Mouse (Mus musculus) small intestine, adult 2 months (tissue): ENCODE measurements at regions not wholly inside any gene's neighbourhood (a gene's known extent, or its start where the extent isn't known, plus 50 kb on each side); places are given as distances from the start of the nearest gene placed in this dataset.
"Not testable (repeated sequence)": the region's sequence is repeated elsewhere in the genome, so short reads cannot be mapped to it uniquely, and the experiment has no call there.

Experiments
- H3K27ac ChIP-seq: fragments of 200-500 bp; 2 replicates; pipeline ENCODE4 v1.5.1; 2012; ENCODE audit warnings: low read depth, low read length, control low read depth, inconsistent platforms; ENCODE audit not compliant: insufficient read depth
- H3K27me3 ChIP-seq: fragments of 200-500 bp; 2 replicates; pipeline ENCODE4 v1.6.1; 2012; ENCODE audit warnings: mild to moderate bottlenecking, moderate library complexity, low read length, inconsistent platforms; ENCODE audit not compliant: control insufficient read depth, insufficient read depth
- H3K36me3 ChIP-seq: fragments of 200-500 bp; 2 replicates; pipeline ENCODE4 v1.6.1; 2012; ENCODE audit warnings: mild to moderate bottlenecking, low read length, control low read depth, inconsistent platforms; ENCODE audit not compliant: control insufficient read depth, insufficient read depth
- H3K4me1 ChIP-seq: fragments of 200-500 bp; 2 replicates; pipeline ENCODE4 v1.6.1; 2012; ENCODE audit warnings: low read length, inconsistent platforms, mixed read lengths; ENCODE audit not compliant: control insufficient read depth, insufficient read depth, insufficient read length
- H3K4me3 ChIP-seq: fragments of 200-500 bp; 2 replicates; pipeline ENCODE4 v1.5.1; 2012; ENCODE audit warnings: low read depth, mild to moderate bottlenecking, control low read depth, inconsistent platforms, low read length, moderate library complexity
- CTCF ChIP-seq: fragments of 200-500 bp; IDR thresholded peaks from 2 replicates; pipeline ENCODE4 v1.5.1; 2012; ENCODE audit warnings: low read depth, mild to moderate bottlenecking, control low read depth, inconsistent platforms, low read length, moderate library complexity, mixed read lengths; ENCODE audit not compliant: insufficient replicate concordance, insufficient read length; ENCODE audit errors: extremely low read depth
- POLR2A ChIP-seq: fragments of 200-500 bp; IDR thresholded peaks from 2 replicates; pipeline ENCODE4 v1.6.1; 2012; ENCODE audit warnings: low read depth, mild to moderate bottlenecking, control low read depth, inconsistent platforms, low read length, moderate library complexity
- WGBS: fragments of 180-500 bp; shearing (Covaris S2); methylation state at CpG from one replicate; pipeline ENCODE4 v1.1.7; 2018; 5-methylcytosine and 5-hydroxymethylcytosine counted together

GRCm38 (mm10) chr5:118483532-118483931 is 76.9 kb upstream of the Med13l start:
- Histone ChIP-seq H3K4me1 (peaks cover 11% of the 10 kb centered on the region), H3K27ac (no peak overlapping the region), H3K36me3 (no peaks in the 10 kb centered on the region), H3K27me3 (peaks cover 3% of the 10 kb centered on the region; the same call in 1 of the 2 replicates), H3K4me3 (no peak overlapping the region)
- WGBS, result 21% methylated on average over 8 of the region's 8 CpGs
- no peak for TF ChIP-seq POLR2A
- TF ChIP-seq CTCF, result no peak

- peaks cover 17% of the 10 kb centered on the region for H3K4me1 ChIP-seq
- H3K27ac ChIP-seq, result no peak overlapping the region
- TF ChIP-seq CTCF (no peak), POLR2A (no peak)
- no peaks in the 10 kb centered on the region for H3K36me3 ChIP-seq
- peaks cover 3% of the 10 kb centered on the region; the same call in 1 of the 2 replicates for H3K27me3 ChIP-seq
- no peak overlapping the region for H3K4me3 ChIP-seq
- WGBS, result 87% methylated on average over 8 of the region's 8 CpGs
Observed at GRCm38 (mm10) chr5:118485191-118485590, 75.3 kb upstream of the Med13l start.

DNA sequence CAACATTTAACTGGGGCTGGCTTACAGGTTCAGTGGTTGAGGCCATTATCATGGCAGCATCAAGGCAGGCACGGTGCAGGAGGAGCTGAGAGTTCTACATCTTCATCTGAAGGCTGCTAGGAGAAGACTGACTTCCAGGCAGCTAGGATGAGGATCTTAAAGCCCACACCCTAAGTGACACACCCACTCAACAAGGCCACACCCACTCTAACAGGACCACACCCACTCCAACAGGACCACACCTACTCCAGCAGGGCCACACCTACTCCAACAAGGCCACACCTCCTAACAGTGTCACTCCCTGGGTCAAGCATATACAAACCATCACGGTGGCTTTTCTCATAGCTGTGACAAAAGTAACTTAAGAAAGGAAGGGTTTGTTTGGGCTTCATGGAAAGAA is 68.0 kb upstream of the Med13l start:
- H3K4me1 ChIP-seq, H3K27me3 ChIP-seq, H3K36me3 ChIP-seq, H3K4me3 ChIP-seq, H3K27ac ChIP-seq: not testable (repeated sequence)
- 96% methylated on average over 2 of the region's 2 CpGs for WGBS

GRCm38 (mm10) chr5:118494649-118495477 is 65.6 kb upstream of the Med13l start:
- no peaks in the 10 kb centered on the region; the same call in 1 of the 2 replicates for H3K27me3 ChIP-seq
- 83% methylated on average over 7 of the region's 7 CpGs for WGBS
- TF ChIP-seq CTCF (no peak), POLR2A (no peak)

DNA sequence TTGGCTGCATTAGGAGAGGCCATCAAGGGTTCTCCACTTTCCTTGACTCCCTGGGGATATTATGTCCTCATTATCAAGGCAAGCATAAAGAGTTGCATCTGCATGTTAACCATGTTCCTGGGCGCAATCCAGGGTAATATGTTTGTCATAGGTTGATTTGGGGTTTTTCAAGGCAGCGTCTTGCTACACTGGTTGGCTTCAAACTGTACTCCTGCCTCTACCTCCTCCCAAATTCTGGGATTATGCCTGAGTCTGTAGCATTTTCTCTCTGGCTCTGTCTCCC is 65.1 kb upstream of the Med13l start:
- 91% methylated on average over 2 of the region's 2 CpGs for WGBS
- no peak overlapping the region for H3K27ac ChIP-seq
- TF ChIP-seq POLR2A, result no peak
- TF ChIP-seq CTCF, result no peak
- no peak overlapping the region for H3K4me3 ChIP-seq
- H3K36me3 ChIP-seq, result no peaks in the 10 kb centered on the region
- no peaks in the 10 kb centered on the region for H3K4me1 ChIP-seq
- H3K27me3 ChIP-seq, result no peaks in the 10 kb centered on the region; the same call in 1 of the 2 replicates

More at GRCm38 (mm10) chr5:118494649-118495477, 65.6 kb upstream of the Med13l start:
- Histone ChIP-seq H3K36me3 (no peaks in the 10 kb centered on the region), H3K27ac (no peak overlapping the region), H3K4me3 (no peak overlapping the region), H3K4me1 (no peaks in the 10 kb centered on the region)

DNA sequence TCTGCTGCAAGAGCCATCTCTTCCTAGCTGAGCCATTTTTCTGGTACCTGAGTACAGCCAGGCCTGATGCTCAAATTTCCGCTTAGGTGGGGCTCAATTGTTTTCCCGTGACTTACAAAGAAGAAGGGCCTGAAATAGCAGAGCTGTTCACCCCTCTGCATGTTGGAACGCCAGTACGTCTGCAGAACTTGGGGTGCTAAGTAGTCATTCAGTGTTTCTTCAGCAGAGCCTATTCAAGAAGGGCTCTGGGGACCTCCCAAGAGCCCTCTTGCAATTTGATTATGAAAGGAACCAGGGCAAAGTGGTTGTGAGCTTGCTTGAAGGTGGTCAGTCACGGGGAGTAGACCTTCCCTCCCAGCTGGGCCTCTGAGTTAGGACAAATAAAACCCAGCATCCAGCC is 58.9 kb upstream of the Med13l start:
- Histone ChIP-seq H3K4me3 (no peak overlapping the region), H3K4me1 (peaks cover 6% of the 10 kb centered on the region; the same call in 1 of the 2 replicates), H3K27me3 (no peaks in the 10 kb centered on the region), H3K27ac (no peak overlapping the region), H3K36me3 (no peaks in the 10 kb centered on the region)
- TF ChIP-seq CTCF (no peak), POLR2A (no peak)
- 96% methylated on average over 5 of the region's 5 CpGs for WGBS

DNA sequence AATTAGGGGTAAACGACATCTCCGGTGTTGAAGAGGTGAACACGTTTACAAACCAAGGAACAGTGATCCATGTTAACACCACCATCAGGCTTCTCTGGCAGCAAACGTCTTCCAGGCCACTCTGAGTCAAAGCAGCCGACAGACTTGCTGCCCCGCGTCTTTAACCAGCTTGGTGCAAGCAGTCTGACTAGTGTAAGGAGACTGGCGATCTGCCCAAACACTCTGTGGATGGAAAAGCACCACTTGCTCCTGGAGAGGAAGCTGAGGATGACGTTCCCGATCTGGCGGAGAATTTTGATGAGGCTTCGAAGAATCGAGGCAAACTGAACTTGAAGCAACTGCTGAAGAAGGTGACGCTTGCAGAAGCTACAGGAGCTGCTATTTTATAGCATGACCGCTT is 57.5 kb upstream of the Med13l start:
- TF ChIP-seq CTCF, result no peak
- no peak for TF ChIP-seq POLR2A
- Histone ChIP-seq H3K27me3 (no peaks in the 10 kb centered on the region), H3K4me1 (peaks cover 6% of the 10 kb centered on the region; the same call in 1 of the 2 replicates), H3K36me3 (no peaks in the 10 kb centered on the region), H3K27ac (no peak overlapping the region), H3K4me3 (no peak overlapping the region)
- WGBS, result 74% methylated on average over 15 of the region's 15 CpGs

DNA sequence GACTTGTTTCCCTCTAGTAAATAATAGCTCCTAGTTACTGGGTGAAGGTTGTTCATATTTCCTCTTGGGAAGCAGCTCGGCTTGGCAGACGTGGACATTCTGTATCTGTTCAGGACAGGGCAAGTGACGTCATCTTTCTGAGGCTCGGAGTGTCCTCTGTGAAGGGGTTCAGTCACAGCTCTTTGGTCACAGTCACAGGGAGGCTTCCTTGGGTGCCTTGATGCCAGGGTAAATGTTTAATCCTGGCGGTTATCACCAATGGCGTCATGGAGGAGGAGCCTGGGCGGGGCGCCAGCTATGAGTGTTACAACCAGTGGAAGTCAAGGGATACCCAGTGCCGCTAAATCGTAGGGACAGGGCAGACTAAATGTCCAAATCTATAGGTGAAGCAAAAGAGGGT is 56.3 kb upstream of the Med13l start:
- TF ChIP-seq CTCF, result no peak
- H3K4me3 ChIP-seq, result no peak overlapping the region
- H3K27ac ChIP-seq, result no peak overlapping the region
- H3K36me3 ChIP-seq, result no peaks in the 10 kb centered on the region
- peaks cover 6% of the 10 kb centered on the region; the same call in 1 of the 2 replicates for H3K4me1 ChIP-seq
- 32% methylated on average over 10 of the region's 10 CpGs for WGBS
- no peaks in the 10 kb centered on the region for H3K27me3 ChIP-seq
